Mouse (Mus musculus) liver, postnatal 0 days (tissue): Measurements from ENCODE around the gene Olfr1313.

Experiments
- CTCF ChIP-seq: sonication (generic); IDR thresholded peaks from 2 replicates; pipeline ENCODE4 v1.5.1; 2016; ENCODE audit warnings: antibody characterized with exemption, low read depth
- EP300 ChIP-seq: IDR thresholded peaks from 2 replicates; pipeline ENCODE4 v1.6.1; 2016; ENCODE audit warnings: antibody characterized with exemption, low read depth, mild to moderate bottlenecking

DNA sequence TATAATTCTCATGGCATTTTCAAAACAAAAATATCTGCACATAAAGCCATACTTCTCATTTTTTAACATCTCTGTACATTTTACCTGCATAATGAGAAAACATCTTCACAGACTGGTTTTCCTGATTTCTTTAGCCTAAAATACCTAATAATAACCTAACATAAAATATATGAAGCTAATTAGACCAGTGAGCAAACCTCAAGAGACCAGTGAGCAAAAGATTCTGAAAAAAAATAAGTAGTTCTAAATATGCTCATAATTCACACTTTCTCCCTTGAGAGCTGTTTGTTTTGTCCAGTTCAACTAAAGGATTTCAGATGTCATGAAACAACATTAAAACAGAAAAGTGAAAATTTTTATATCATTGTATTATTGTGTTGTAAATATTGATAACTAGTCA lies 19.0 kb upstream of the Olfr1313 start, which contains the start of gene Olfr1314:
- TF ChIP-seq CTCF: no peak
- no peak for TF ChIP-seq EP300
